Mouse (Mus musculus) fibroblast of lung, adult 2 months (primary cell): ENCODE data around the gene Tbccd1.
A peak's percentile ranks its signal among the peaks of the same experiment; 100 is the strongest.

ENCODE experiments used
- DNase-seq: peaks from one replicate; pipeline ENCODE4 v3.0.0-alpha.2; 2011; ENCODE audit warnings: low read depth

Tbccd1 gene

DNA sequence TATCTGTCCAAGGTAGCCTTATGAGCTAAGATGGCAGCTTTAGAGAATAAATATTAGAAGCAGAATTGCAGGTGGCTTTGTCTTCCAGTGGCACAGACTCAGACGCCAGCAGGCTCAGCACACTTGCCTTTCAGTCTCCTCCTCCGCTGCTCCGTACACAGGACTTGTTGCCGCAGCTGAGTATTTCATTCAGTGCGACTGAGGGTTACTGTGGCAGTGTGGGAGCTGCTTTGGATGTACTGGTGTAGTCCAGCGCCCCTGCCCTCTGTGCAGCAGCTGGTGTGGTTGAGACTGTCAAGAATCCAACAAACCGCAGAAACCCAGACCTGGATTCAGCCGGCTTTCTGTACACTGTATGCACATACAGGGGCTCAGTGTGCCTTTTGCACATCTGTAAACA lies 14.9 kb upstream of the Tbccd1 start:
- no peak for DNase-seq

GRCm38 (mm10) chr16:22856773-22857172 lies 696 bp downstream of the Tbccd1 start:
- DNase-seq, result no peak

GRCm38 (mm10) chr16:22852709-22853108 lies 4.8 kb downstream of the Tbccd1 start:
- no peak for DNase-seq

DNA sequence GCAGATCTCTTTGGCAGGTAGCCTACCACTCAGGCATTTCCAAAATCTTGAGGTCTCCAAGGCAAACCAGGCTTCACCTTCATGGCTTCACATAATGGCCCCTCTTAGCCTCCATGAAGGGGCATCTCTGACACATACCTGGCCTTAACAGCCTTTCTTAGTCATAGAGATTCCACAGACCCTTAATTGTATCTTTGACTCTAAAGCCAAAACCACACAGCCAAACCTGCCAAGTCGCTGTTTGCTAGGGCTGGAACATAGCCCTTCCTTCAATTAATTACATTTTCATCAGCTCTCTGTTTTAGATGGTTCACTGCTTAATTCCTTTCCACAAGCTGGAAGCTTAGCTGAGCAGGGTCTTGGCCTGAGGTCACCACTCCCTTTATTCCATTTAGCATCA lies 9.1 kb downstream of the Tbccd1 start:
- DNase-seq, result peak; percentile 81

DNA sequence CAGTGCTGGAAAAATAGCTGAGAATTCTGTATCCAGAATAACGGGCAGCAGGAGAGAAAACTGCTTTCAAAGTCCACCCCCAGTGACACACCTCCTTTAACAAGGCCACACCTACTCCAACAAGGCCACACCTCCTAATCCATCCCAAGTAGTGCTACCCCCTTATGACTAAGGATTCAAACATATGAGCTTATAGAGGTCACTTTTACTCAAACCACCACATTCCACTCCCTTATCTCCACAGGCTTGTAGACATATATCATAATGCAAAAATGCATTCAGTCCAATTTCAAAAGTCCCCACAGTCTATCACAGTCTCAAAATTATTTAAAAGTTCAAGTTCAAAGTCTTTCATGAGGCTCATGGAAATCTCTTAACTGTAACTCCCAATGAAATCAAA lies 9.8 kb downstream of the Tbccd1 start:
- DNase-seq, result no peak

GRCm38 (mm10) chr16:22845481-22845880 lies 12.0 kb downstream of the Tbccd1 start:
- DNase-seq, result no peak

- no peak for DNase-seq
These were observed 12.6 kb downstream of the Tbccd1 start for GRCm38 (mm10) chr16:22844834-22845233.

DNA sequence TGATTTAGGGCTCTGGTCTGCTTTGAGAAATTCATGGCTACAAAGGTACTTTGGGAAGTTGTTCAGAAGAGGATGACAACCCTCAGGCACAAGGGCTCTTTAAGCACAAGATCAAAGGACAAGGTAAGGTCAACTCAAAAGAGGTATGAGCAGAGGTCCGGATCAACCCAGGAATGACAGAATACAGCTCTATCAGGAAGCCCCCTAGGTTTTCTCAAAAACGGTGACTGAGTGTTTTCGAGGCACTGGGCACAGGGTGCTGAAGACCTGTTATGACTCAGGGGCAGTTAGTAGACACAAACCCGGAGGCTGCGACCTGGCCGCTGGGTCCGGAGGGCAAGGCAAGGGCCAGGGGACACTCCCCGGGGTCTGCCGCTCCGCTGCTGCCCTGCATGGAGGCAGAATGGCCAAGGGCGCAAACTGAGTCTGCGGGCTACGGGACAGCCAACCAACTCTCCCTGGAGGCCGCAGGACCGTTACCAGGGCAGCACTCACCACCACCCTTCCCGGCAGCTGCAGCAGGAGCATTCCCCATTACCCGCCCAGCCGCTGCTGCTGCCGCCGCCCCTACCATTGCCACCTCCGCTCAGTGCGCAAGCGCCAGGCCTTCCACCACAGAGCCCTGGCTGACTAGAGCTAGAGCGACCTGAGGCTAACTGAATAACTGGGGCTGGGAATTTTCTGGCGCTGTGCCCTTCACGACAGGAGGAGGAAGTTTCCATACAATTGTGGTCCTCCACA lies 13.2 kb downstream of the Tbccd1 start:
- DNase-seq, result no peak

DNA sequence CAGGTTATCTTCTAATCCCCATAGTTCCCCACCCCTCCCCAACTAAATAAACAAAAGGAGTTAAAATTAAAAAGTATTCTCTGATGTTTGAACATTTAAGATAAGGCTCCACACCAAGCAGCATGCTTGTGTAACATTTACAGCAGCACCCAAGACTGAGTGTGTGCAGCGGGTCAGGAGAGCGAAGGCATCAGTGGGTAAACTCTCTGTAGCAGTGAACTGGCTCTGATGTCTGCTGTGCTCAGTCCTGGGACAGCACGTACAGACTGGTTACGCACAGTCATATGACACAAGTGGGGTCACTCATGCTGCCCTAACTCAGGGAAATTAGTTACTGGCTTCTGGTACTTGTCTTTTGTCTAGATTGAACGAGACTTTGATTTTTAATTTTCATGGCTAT lies 14.6 kb downstream of the Tbccd1 start:
- DNase-seq, result no peak

- DNase-seq, result peak; percentile 63
These were observed 18.2 kb downstream of the Tbccd1 start for GRCm38 (mm10) chr16:22839146-22839857.

DNA sequence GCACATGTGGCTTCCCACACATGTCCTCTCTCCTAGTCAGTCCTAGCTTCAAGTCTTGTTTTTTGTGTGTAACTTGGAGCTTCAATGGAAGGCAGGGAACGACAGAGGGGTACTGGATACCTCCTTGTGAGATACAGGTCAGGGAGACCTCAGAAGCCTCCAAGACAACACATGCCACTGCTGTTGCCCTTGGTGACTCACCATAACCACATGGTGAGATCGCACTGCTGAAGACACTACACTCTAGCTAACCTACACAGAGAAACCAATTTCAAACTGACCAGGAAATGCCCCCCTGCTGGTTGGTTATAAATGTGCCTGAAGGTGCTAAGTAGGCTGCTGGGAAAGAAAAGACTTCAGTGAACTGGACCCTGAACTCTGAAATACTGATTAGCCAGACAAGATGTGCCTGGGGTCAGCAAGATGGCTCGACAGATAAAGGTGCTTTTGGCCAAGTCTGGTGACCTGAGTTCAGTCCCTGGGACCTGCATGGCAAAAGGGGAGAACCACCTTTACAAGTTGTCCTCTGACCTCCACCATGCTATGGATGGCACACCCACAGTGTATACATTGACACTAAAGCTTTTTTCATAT lies 24.4 kb downstream of the Tbccd1 start:
- DNase-seq, result no peak

- no peak for DNase-seq
These were observed 36.7 kb downstream of the Tbccd1 start for GRCm38 (mm10) chr16:22820731-22821130.

DNA sequence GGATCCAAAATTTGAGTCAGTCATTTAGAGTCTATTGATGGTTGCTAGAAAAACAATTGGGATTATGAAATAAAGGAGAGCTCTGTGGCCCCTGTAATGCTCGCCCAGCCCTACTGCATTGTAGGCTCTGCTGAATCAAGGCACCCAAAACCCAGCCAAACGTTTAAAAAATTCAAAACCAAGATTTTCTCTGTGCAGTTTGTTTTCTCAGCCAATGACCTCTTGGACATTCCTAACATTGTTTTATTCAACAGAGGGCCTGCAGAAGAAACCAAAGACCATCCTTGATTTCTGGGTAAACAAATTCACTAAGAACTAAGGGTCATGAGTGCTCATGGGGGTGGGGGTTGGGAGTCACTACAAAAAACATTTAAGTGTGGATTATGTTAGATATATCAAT lies 46.0 kb downstream of the Tbccd1 start, which contains the start of gene Crygs:
Gene Crygs, minus strand, starts transcription at position 101 of the 400 bp plus-strand sequence.
- DNase-seq, result peak; percentile 28

GRCm38 (mm10) chr16:22807468-22808070 lies 49.9 kb downstream of the Tbccd1 start:
- DNase-seq, result no peak

DNA sequence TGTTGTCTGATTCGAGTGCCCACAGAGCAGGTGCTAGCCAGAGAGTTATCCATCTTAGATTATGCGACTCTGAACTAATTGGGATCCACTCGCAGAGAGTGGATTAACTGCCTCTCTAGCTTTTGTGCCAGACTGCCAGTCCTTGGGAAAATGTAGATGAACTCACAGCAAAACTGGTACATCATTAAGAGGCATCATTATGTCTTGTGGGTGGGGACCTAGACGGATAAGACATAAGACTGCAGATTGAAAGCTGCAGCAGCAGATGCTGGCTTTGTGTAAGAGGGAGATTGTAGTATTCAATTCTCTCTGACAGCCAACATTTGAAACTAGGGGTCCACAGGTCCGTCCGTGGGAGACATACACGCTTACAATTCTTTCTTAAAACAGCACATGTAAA lies 54.7 kb downstream of the Tbccd1 start:
- DNase-seq, result no peak

- no peak for DNase-seq
These were observed 56.7 kb downstream of the Tbccd1 start for GRCm38 (mm10) chr16:22800849-22801109.

DNA sequence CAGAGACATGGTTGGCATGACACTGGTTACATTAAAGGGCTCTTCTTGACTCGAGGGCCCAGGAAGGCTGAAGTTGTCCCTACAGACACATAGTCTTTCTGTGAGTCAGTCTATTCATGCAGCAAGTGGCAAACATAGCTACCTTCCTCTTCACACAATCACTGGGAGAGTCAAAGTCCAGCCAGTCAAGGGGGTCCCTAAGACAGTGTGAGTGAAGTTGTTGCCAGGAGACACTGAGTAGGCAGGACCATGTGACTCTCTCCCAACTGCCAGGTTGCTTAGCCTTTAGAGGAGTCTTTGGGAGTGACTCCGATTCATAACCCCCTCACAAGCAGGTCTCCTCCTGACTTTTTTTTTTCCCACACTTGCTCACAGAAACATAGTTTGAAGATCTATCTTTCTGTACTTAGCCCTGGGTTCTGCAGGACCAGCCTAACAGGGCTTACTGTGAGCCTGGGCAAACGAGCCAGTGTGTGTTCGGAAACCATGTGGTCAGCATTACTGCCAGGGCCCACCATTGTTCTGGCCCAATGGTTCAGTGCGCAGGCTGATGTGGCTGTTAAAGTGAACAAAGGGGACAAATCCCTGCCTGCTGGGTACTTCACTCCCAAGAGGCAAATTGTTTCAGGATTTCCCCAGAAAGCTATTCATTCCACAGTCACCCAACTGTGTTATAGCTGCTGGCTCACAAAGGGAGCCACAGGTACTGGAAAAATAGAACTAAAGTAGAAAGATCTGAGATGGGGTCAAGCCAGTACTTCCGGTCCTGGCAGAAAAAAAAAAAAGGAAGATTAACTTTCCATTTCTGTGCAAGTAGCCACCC lies 57.2 kb downstream of the Tbccd1 start:
- no peak for DNase-seq

GRCm38 (mm10) chr16:22798520-22798919 lies 58.9 kb downstream of the Tbccd1 start:
- no peak for DNase-seq

- no peak for DNase-seq
These were observed 59.9 kb downstream of the Tbccd1 start for GRCm38 (mm10) chr16:22797521-22797920.

DNA sequence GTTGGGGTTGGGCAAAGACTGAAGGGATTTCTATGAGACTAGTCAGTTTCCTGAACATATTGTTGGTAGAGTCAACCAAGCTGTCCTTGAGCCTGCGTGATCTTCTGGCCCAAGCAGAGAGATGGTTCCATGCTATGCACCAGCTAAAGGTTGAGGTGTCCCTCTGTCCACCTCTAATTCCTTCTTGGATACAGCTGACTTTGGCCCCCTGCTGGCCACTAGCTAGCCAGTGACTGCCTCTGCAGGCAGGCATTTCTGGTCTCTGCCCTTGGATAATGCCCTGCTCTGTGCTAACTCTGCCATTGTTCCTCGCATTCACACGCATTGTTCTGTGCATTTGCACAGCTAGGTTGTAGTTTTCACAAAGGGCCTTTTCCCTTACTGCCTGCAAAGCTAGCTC lies 62.0 kb downstream of the Tbccd1 start:
- DNase-seq, result no peak

DNA sequence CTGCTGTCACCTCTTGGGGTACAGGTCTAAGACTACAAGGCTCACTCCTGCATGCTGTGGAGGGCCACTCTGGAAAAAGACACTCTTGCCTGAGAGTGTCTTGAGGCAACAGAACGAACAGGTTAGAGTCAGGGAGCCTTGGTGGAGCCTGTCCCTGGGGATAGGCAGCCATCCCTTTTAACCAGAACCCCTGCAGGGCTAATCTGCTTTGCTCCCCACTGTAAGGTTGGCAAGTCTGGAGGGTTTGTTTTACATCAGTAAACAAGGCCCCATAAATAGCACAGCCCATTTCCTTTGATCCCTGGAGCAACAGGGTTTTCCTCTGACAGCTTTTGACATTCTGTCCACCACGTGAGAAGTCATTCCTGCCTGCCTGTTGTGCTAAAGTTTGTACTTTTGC lies 66.2 kb downstream of the Tbccd1 start:
- DNase-seq, result no peak

DNA sequence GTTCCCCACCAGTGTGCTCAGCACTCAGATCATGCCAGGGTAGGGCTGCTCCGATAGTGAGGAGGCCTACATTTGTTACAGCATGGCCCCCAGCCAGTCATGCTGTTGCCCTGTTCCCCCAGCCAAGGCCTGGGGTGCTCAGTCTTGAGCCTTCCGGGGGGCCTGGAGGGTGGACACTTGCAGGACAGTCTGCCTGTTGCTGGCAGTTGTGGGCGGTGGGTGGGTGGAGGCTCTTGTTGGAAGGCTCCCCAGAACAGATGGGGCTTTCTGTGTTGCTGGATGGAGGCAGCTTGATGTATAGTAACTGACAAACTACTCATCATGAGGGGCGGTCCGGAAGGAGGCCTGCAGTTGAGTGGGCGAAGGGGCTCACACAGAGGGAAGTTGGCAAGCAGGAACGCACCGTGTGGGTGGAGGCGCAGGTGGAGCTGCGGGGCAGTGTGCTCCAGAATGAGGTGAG lies 67.5 kb downstream of the Tbccd1 start:
- DNase-seq, result no peak
